In the genomic region with DNA sequence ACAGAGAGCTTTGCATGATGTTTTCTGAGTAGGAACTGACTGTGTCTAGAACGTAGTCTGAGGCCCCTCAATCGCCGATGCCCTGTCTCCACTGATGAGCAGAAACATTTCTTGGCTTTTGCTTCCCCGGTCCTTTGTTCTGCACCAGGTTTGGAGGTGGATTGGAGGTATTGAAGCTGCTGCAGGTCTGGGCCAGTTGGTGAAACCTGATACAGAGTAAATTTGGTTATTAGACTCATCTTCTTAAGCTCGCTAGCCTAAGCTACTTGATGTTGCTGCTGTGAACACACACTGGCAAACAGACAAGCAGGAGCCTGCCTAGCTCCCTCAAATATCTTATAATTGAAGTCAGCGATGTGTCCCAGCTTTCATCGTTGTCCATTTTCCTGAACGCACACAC, we compare ENCODE assay signal across 30 mouse cellular contexts. TPM values are rescaled to one million over a fixed set of nuclear protein-coding genes. Genes with fewer than 3 reads are reported as not detected.
A peak's percentile ranks its signal among the peaks of the same experiment; 100 is the strongest.
DNase-seq lines count a peak whose midpoint lies in the region; ATAC-seq and TF ChIP-seq lines count a peak whose summit lies in the region.
"Had no signal": no experiment of that assay in that cellular context is flagged by ENCODE, and none has a peak within 500 bp of the region (broad histone marks: within the 10 kb centered on the region; RNA-seq: fewer than 3 reads in every experiment).

No protein-coding gene starts in this region.

- no peaks in the 10 kb centered on the region for H3K27me3 ChIP-seq in myocyte (ENCODE audit: control insufficient read depth, insufficient read depth, insufficient read length)
- H3K27me3 ChIP-seq: CH12.LX; forebrain, embryonic 13.5 days; heart, embryonic 13.5 days; limb, embryonic 12.5 days; liver, embryonic 12.5 days; megakaryocyte, embryonic 14.5 days; midbrain, embryonic 13.5 days had no signal

- DNase-seq in gastrocnemius, adult 2 months = no peak
- no peak for DNase-seq in gastrocnemius, postnatal 36 days
- peak; percentile 31 for DNase-seq in testis, postnatal 10 days (ENCODE audit: low spot score)
- no peak for DNase-seq in testis, postnatal 14 days (ENCODE audit: low spot score)
- no peak for DNase-seq in left cerebral cortex, adult 11 months (ENCODE audit: low spot score)
- DNase-seq in lung, postnatal 4 days = no peak
- DNase-seq: adrenal gland, adult 2 months; adrenal gland, postnatal 36 days; cerebellum, postnatal 14 days; gastrocnemius, postnatal 25 days; heart, postnatal 10 days; kidney, adult 2 months; kidney, postnatal 4 days; liver, postnatal 0 days; lung, postnatal 36 days; right cerebral cortex, postnatal 14 days; thymus, adult 18-20 months; thymus, postnatal 36 days had no signal

- ATAC-seq in megakaryocyte-erythroid progenitor cell, adult 5-6 weeks (replicated peaks; ENCODE audit: low FRiP score, low TSS enrichment, poor library complexity, severe bottlenecking) = no peak
- ATAC-seq: activated CD4-positive, CD25-positive, alpha-beta regulatory T cell, adult 4 months; forebrain, embryonic 13.5 days; liver, embryonic 12.5 days; midbrain, embryonic 13.5 days had no signal

- TF ChIP-seq POLR2A in myocyte (IDR thresholded peaks at IDR 0.05; ENCODE audit: insufficient read length, low read depth) = no peak

- peak overlapping the region; percentile 62 for H3K27ac ChIP-seq in gastrocnemius, adult 2 months
- H3K27ac ChIP-seq: forebrain, embryonic 13.5 days; heart, embryonic 13.5 days; hindbrain, embryonic 14.5 days; kidney, postnatal 0 days; limb, embryonic 12.5 days; liver, embryonic 12.5 days; midbrain, embryonic 13.5 days had no signal

- peaks cover 5% of the 10 kb centered on the region for H3K36me3 ChIP-seq in myocyte (ENCODE audit: control insufficient read depth, insufficient read depth)
- H3K36me3 ChIP-seq: liver, embryonic 12.5 days; midbrain, embryonic 13.5 days had no signal

- peaks cover 96% of the 10 kb centered on the region for H3K79me2 ChIP-seq in myocyte (ENCODE audit: control insufficient read depth, insufficient read depth)

- H3K4me3 ChIP-seq in gastrocnemius, adult 2 months = no peak overlapping the region
- H3K4me3 ChIP-seq in myocyte = no peak overlapping the region
- H3K4me3 ChIP-seq: forebrain, embryonic 13.5 days; heart, embryonic 13.5 days; limb, embryonic 12.5 days; liver, embryonic 12.5 days; midbrain, embryonic 13.5 days had no signal

- H3K4me2 ChIP-seq in myocyte (ENCODE audit: low read depth) = peak overlapping the region; percentile 59
- H3K4me2 ChIP-seq: forebrain, embryonic 13.5 days; heart, embryonic 13.5 days; hindbrain, embryonic 14.5 days; limb, embryonic 12.5 days; liver, embryonic 12.5 days; midbrain, embryonic 13.5 days had no signal

- H3ac ChIP-seq in myocyte (ENCODE audit: control insufficient read depth, insufficient read length) = no peak overlapping the region

- no peak for TF ChIP-seq CTCF in gastrocnemius, adult 2 months (IDR thresholded peaks at IDR 0.05)

- intact Hi-C loops in gastrocnemius, adult 2 months (cut with DNase I) = no loop called here
- intact Hi-C loops in gastrocnemius, postnatal 36 days (cut with DNase I) = no loop called here

TF ChIP-seq in myocyte, 11 proteins besides CTCF, POLR2A, EP300 and RAD21:
- TF ChIP-seq POLR2AphosphoS2 (IDR thresholded peaks at IDR 0.05; ENCODE audit: insufficient read length, low read depth) (no peak), TCF12 (IDR thresholded peaks at IDR 0.05; ENCODE audit: insufficient read depth, poor library complexity, severe bottlenecking) (no peak), TCF3 (IDR thresholded peaks at IDR 0.05; ENCODE audit: insufficient read length, low read depth) (no peak), SRF (IDR thresholded peaks at IDR 0.05; ENCODE audit: control insufficient read depth, insufficient read length, low read depth) (no peak), MAX (IDR thresholded peaks at IDR 0.05; ENCODE audit: low read depth) (no peak), USF1 (IDR thresholded peaks at IDR 0.05; ENCODE audit: low read depth) (no peak), MYOD1 (IDR thresholded peaks at IDR 0.05; ENCODE audit: control insufficient read depth in 1 of 3, insufficient read length in 2 of 3, low read depth in 2 of 3) (no peak), MYOG (IDR thresholded peaks at IDR 0.05; ENCODE audit: control insufficient read depth in 1 of 3, insufficient read depth in 1 of 3, insufficient read length in 2 of 3, low read depth in 2 of 3) (no peak), E2F4 (IDR thresholded peaks at IDR 0.05; ENCODE audit: insufficient read depth) (no peak), REST (IDR thresholded peaks at IDR 0.05; ENCODE audit: insufficient read depth, insufficient read length) (no peak), CEBPB (IDR thresholded peaks at IDR 0.05; ENCODE audit: insufficient read depth, poor library complexity, severe bottlenecking) (no peak)
TF ChIP-seq in myocyte: peak in this region for 0.

RNA-seq across cellular contexts. Expression of a gene that starts 46.6 kb away (rescaled TPM):
- total RNA-seq in gastrocnemius, adult 2 months (2021) = 100 to 1,000 TPM; 282 to 352 TPM
- total RNA-seq in gastrocnemius, postnatal 36 days (2021) = 100 to 1,000 TPM; 312 to 318 TPM
- polyA plus RNA-seq in myocyte (2012; fragmentation: generic; extraction: Trizol) = 38.5 TPM
- 27.2 and 33.1 TPM in 2 replicates for total RNA-seq in megakaryocyte-erythroid progenitor cell, adult 5-6 weeks (2014; fragmentation: Nextera tagmentation)
- total RNA-seq in megakaryocyte-erythroid progenitor cell, adult 5-6 weeks (2017) = 35.3 and 44.1 TPM in 2 replicates

Comparison
In these comparisons a context has a peak if more than half of its experiments do, and no peak if none do; other contexts are left out.
1. RNA of a gene that starts 46.6 kb away (total RNA-seq): 282 to 352 TPM in gastrocnemius, adult 2 months and 312 to 318 TPM in gastrocnemius, postnatal 36 days; 27.2 to 44.1 TPM in megakaryocyte-erythroid progenitor cell, adult 5-6 weeks; every median in the first group is over 4 times any median in the second.